Mouse (Mus musculus) erythroblast, embryonic 14.5 days (primary cell): ENCODE measurements around the gene Plac8. TPM values are rescaled to one million over a fixed set of nuclear protein-coding genes. Genes with fewer than 3 reads are reported as not detected.

ENCODE experiments used
- H3K27me3 ChIP-seq: 2 replicates; pipeline ENCODE4 v1.6.1; 2012; ENCODE audit warnings: inconsistent platforms; ENCODE audit not compliant: control insufficient read depth
- H3K36me3 ChIP-seq: 2 replicates; pipeline ENCODE4 v1.6.1; 2012; ENCODE audit warnings: mild to moderate bottlenecking, inconsistent platforms; ENCODE audit not compliant: control insufficient read depth
- H3K4me1 ChIP-seq: 2 replicates; pipeline ENCODE4 v1.6.1; 2012; ENCODE audit warnings: inconsistent platforms; ENCODE audit not compliant: control insufficient read depth
- H3K4me3 ChIP-seq: replicated peaks from 2 replicates; pipeline ENCODE3; 2012; ENCODE audit warnings: moderate library complexity, mild to moderate bottlenecking, inconsistent platforms
- H3K9me3 ChIP-seq: 2 replicates; pipeline ENCODE4 v1.6.1; 2012; ENCODE audit warnings: low read length, inconsistent platforms, mixed read lengths; ENCODE audit not compliant: control insufficient read depth
- GATA1 ChIP-seq: IDR thresholded peaks from 2 replicates; pipeline ENCODE4 v1.6.1; 2012; ENCODE audit warnings: low read length, inconsistent platforms, mixed read lengths
- TAL1 ChIP-seq: IDR thresholded peaks from 3 replicates; pipeline ENCODE4 v1.6.1; 2012; ENCODE audit warnings: low read length, inconsistent platforms, mixed read lengths
- polyA plus RNA-seq: library from polyadenylated mRNA; stranded (reverse); fragments of >175 nt; gene quantifications from 2 replicates; pipeline ENCODE4 v1.2.3, GENCODE M21; 2012

Gene Plac8
- 0.08 TPM in 1 of 2 replicates, not detected in the other for polyA plus RNA-seq

GRCm38 (mm10) chr5:100572069-100572468 is at the start of gene Plac8:
Gene Plac8, minus strand, starts transcription at chr5:100572245.
- no peak for TF ChIP-seq TAL1
- TF ChIP-seq GATA1: no peak
- peaks cover 36% of the 10 kb centered on the region for H3K27me3 ChIP-seq
- peaks cover 4% of the 10 kb centered on the region; the same call in 1 of the 2 replicates for H3K4me1 ChIP-seq
- H3K9me3 ChIP-seq: no peaks in the 10 kb centered on the region
- no peaks in the 10 kb centered on the region for H3K36me3 ChIP-seq
- no peak within 1 kb of the TSS for H3K4me3 ChIP-seq

DNA sequence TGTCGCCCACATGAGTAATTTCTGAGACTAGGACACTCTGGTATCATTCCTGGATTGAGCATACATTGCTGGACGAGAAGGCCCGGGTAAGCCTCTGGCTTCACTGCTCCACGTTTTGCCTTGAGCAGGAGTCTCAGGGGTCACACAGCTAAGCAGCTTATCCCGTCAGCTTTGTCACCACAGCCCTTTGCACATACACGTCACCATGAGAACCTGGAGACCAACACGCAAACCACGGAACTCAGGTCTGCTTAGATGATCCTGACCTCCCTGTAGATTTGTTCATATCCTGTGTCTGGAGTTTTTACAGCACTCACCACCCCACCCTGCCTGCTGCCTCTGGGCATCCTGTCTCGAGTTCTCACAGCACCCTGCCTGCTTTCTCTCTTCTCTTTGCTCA is 48.9 kb upstream of the Plac8 start:
- TF ChIP-seq GATA1 (no peak), TAL1 (no peak)
- Histone ChIP-seq H3K27me3 (peaks cover 3% of the 10 kb centered on the region), H3K4me1 (peaks cover 13% of the 10 kb centered on the region), H3K36me3 (no peaks in the 10 kb centered on the region), H3K9me3 (no peaks in the 10 kb centered on the region), H3K4me3 (no peak overlapping the region)

DNA sequence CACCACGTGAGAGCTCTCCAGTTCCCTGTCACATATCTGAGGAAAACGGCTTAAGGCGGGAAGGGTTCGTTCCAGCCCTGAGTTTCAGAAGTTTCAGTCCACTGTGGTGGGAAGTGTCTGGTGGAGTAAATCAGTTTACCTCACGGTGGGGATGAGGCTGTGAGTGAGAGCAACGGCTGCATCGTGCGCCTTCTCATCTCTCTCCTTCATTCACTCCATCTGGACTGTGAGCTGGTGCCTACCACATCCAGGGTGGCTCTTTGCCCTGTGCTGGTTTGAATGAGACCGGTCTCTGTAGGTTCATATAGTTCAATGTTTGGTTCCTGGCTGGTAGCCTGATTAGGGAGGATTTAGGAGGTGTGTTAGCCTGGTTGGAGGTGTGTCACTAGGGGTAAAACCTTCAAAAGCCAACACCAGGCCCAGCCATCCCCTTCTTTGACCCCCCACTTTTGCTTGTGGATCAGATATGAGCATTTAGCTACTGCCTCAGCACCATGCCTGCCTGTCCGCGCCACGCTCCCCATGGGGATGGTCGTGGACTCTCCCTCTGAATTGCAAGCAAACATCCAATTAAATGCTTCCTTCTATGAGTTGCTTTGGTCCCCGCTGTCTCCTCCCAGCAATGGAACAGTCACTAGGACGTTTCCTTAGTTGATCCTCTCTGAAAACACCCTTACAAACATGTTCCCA is 47.7 kb upstream of the Plac8 start:
- Histone ChIP-seq H3K36me3 (no peaks in the 10 kb centered on the region), H3K9me3 (no peaks in the 10 kb centered on the region), H3K27me3 (peaks cover 3% of the 10 kb centered on the region), H3K4me1 (peaks cover under 1% of the 10 kb centered on the region), H3K4me3 (no peak overlapping the region)
- no peak for TF ChIP-seq TAL1

GRCm38 (mm10) chr5:100613896-100614768 is 42.1 kb upstream of the Plac8 start:
- Histone ChIP-seq H3K4me3 (no peak overlapping the region), H3K36me3 (no peaks in the 10 kb centered on the region), H3K27me3 (no peaks in the 10 kb centered on the region), H3K4me1 (no peaks in the 10 kb centered on the region), H3K9me3 (no peaks in the 10 kb centered on the region)
- TF ChIP-seq GATA1 (no peak), TAL1 (no peak)

DNA sequence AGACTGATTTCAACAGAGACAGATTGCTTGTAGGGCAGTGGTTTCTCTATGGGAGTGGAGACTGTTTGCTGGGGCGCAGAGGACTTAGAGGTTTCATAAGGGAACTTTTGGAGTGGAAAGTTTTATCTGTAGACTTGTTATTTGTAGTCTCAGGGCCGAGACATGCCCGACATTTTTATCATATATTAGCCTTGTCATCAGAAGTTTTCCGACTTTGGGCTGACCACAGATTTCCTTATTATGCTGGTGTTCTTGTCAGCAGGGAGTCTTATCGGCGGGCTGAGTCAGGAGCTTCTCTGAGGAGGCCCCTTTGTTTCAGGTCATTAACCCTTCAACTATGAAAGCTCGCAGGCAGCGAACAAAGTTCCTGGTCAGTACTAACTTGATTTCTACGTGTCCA is 35.8 kb upstream of the Plac8 start:
- Histone ChIP-seq H3K27me3 (no peaks in the 10 kb centered on the region), H3K4me3 (no peak overlapping the region), H3K4me1 (no peaks in the 10 kb centered on the region; the same call in none of the 2 replicates), H3K9me3 (no peaks in the 10 kb centered on the region), H3K36me3 (no peaks in the 10 kb centered on the region)
- TF ChIP-seq TAL1 (no peak), GATA1 (no peak)

DNA sequence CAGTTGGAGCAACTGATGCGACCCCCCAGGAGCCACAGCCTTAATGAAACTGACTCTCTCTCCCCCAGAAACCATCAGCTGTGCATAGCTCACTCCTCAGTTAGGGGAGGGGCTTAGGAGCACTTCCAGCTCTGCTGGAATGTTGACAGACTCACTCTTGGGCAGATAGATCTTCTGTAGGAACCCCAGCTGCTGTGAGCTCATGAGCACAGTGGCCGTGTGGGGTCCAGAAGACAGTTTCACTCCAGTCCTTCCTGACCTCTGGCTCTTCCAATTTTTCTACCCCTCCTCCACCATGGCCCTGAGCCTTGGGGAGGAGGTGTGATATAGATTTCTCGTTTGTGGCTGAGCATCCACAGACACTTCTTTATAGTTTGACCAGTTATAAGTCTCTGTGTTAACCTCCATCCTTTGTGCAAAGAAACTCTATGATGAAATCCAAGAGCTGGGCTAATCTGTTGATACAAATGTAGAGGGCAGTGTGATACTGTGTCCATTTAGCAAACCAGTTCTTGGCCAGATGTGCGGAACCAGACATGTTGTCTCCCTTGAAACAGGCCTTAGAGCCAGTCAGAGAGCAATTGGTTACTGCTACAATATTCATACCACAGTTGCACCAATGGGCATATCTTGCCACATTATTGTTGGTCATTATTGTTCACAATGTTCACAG is 35.2 kb upstream of the Plac8 start:
- Histone ChIP-seq H3K36me3 (no peaks in the 10 kb centered on the region), H3K27me3 (no peaks in the 10 kb centered on the region), H3K9me3 (no peaks in the 10 kb centered on the region), H3K4me3 (no peak overlapping the region), H3K4me1 (no peaks in the 10 kb centered on the region; the same call in none of the 2 replicates)
- TF ChIP-seq TAL1: no peak
- no peak for TF ChIP-seq GATA1

GRCm38 (mm10) chr5:100605828-100606229 is 33.8 kb upstream of the Plac8 start:
- TF ChIP-seq TAL1 (no peak), GATA1 (no peak)
- Histone ChIP-seq H3K36me3 (no peaks in the 10 kb centered on the region), H3K4me3 (no peak overlapping the region), H3K4me1 (no peaks in the 10 kb centered on the region; the same call in none of the 2 replicates), H3K27me3 (no peaks in the 10 kb centered on the region), H3K9me3 (no peaks in the 10 kb centered on the region)

DNA sequence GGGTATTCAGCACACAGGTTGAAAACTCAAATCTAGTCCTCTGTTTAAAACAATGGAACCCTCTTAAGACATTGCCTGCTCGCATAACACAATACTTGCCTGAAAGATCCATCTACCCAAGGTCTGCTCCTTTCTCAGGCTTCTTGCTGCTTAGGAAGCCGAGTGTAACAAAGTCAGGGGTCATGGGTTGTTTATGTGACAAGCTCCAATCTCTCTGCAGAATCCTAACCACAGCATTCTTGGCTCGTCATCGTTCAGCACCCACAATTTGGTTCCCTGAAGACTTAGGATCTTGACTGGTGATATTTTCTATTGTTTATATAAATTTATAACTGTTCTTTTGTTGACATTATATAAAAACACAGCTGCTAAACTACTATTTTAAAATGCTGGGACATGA is 32.0 kb upstream of the Plac8 start:
- Histone ChIP-seq H3K4me3 (no peak overlapping the region), H3K9me3 (no peaks in the 10 kb centered on the region), H3K36me3 (no peaks in the 10 kb centered on the region), H3K27me3 (no peaks in the 10 kb centered on the region), H3K4me1 (no peaks in the 10 kb centered on the region; the same call in none of the 2 replicates)
- no peak for TF ChIP-seq TAL1
- no peak for TF ChIP-seq GATA1

- Histone ChIP-seq H3K4me1 (peaks cover 3% of the 10 kb centered on the region; the same call in 1 of the 2 replicates), H3K4me3 (no peak overlapping the region)
- TF ChIP-seq GATA1 (no peak), TAL1 (no peak)
Observed at GRCm38 (mm10) chr5:100601864-100602263, 29.8 kb upstream of the Plac8 start.

More at GRCm38 (mm10) chr5:100601864-100602263, 29.8 kb upstream of the Plac8 start:
- no peaks in the 10 kb centered on the region for H3K27me3 ChIP-seq
- H3K9me3 ChIP-seq: no peaks in the 10 kb centered on the region
- no peaks in the 10 kb centered on the region for H3K36me3 ChIP-seq
